Mouse (Mus musculus) cerebellum, adult 9-10 months (tissue): ENCODE measurements around the gene Rtraf.
A peak's percentile ranks its signal among the peaks of the same experiment; 100 is the strongest.

ENCODE experiments used
- DNase-seq: peaks from one replicate; pipeline ENCODE4 v3.0.0; 2022

Rtraf gene

DNA sequence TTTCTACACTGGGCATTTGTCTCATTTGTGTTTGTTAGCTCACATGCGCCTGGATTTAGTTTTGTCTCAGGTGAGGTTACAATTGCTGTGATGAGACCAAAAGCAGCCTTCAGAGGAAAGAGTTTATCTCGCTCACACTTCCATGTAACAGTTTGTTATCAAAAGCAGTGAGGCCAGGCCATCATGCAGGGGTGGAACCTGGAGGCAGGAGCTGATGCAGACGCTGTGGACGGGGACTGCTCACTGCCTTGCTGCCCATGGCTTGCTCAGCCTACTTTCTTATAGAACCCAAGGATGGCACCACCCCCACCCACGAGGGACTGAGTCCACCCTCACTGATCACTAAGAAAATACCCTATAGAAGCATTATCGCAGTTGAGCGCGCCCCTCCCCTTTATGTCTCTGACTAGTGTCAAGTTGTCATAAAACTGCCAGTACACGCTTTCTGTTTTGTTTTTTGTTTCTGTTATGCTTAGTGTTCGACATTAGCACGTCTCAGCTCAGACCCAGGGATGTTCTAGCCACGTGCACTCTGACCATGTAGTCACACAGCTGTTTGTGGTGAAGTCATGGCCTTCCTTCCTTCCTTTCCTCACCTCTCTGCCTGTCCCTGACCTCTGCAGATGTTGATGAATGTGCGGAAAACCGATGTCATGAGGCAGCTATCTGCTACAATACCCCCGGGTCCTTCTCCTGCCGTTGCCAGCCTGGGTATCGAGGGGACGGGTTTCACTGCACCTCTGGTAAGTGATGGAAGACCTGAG is 26.9 kb downstream of the Rtraf start:
- no peak for DNase-seq

DNA sequence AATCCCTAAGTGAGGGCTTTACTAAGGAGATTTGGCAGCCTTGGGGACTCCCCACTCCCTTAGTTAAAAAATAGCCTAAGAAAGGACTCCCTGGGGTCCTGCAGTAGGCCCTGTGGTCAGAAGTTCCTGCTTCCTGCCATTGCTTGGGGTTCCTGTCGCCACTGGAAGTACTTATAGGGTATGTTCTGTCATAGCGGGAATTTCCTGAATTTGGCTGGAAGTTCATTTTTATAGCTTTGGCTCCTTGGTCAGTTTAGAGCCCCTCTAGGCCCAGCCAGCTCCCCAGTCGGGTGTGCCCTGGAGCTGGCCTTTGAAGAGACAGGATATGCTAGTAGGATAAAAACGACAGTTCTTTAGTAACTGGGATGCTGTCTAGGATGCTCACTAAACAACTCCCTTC is 28.7 kb downstream of the Rtraf start:
- no peak for DNase-seq

DNA sequence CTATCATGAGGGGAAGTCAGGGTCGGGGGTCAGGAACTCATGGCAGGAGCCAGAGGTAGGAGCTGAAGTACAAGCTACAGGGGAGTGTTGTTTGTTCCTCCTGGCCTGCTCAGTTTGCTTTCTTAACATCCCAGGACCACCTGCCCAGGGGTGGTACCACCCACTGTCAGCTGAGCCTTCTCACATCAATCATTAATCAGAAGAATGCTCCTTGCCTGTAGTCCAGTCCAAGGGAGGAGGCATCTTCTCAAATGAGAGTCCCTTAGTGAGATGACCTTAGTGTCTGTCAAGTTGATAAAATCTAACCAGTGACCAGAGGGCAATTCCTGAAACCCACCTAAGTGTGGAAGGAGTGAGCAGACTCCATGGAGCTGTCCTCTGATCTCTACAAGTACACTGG is 35.2 kb downstream of the Rtraf start:
- no peak for DNase-seq

DNA sequence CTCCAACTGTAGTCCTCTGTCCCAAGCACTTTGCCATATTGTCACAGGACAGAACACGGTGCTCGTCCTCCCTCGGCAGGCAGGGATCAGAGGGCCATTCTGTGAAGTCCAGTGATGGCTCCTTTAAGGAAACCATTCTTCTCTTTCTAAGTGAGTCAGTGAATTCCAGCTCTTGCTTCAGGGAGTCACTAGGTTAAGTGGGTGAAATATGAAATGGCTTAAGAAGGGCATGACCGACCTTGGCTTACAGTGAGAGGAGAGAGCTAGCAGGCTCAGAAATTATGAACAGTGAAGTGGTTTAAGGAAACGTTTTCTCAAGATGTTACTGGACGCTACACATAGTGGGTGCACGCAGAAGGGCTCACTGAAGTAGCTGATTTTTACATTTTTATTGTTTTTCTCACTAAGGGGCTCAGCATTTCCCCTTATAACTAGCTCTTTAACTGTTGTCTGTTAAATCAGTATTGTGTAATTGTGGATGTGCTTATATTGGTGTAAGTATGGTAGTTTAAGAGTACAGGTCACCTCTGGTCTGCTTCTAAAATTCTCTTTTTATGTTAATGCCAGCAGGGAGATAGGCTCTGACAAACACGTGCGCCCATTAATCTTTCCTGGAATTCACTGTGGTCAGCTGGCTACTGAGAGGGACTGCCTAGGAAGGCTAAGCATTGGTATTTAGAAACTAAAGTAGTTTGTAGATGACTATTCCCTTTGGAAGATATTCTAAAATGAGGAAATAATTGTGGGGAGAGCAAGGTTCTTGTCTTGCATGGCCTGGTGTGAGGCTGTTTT is 37.6 kb downstream of the Rtraf start:
- DNase-seq: no peak

DNA sequence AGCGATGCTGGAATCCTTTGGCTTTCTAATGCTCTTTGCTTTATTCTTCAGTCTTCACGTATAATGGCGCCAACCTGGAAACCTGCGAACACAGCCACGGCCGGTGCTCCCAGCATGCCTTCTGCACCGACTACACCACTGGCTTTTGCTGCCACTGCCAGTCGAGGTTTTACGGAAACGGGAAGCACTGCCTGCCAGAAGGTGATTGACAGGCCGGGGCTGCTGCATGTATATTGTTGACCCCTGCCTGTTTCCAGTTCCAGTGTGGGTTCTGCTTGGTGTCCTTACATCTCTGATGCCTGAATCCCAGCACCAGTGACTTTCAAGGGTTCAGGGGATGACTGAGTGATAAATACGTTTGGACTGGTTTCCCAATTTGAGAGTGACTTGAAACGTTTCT is 45.7 kb downstream of the Rtraf start:
- DNase-seq: no peak

DNA sequence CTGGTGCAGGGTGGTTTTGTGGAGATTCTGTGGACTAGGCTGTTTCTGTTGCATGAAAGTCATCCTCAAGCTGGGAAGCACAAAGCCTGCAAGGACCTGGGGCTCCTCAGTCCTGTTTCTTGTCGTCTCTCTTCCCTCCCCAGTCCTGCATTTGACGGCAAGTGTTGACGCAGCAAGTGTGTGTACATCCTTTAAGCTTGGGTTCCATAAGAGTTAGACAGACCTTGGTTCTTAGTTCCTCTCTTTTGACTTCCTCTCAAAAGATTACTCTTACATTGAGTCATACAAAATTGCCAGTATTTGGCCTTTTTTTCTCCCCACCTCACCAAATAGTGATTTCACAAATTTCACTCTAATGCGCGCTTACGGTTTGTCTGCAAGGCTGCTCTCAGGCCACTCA is 46.3 kb downstream of the Rtraf start:
- DNase-seq: no peak

DNA sequence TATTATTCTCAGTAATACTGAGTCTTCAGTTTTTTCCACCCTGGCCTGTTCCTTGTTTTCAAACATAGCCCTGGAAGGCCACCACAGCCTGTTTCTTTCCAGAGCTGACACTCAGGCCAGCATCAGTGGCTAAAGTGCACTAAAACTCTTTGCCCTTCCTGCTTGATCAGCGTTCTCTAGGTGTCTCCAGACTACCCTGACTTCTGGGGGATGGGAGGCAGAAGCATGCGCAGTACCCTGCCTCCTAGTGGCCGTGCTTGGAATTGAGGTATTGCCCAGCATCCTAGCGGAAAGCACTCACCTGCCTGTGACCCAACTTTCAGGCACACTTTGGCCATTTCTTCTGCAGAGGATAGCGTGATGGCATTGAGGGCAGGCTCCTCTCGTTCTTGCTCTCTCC is 46.7 kb downstream of the Rtraf start:
- DNase-seq: peak; percentile 4

DNA sequence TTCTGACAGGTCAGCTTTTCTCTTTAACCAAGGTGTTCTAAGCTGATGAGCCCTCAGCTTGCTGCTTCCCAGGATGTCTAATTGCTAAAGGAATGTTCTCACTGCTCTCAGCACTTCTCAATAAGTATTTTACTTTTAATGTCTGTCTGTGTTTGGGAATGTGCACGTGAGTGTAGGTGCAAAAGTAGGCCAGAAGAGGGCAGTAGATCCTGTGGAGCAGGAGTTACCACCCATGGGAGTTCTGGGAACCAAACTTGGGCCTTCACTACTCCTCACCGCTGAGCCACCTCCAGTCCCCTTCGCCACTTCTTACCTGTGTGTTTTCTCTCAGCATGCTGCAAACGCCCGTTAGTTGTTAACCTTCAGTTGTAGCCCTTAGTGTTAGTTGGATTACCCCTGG is 47.4 kb downstream of the Rtraf start:
- DNase-seq: no peak

DNA sequence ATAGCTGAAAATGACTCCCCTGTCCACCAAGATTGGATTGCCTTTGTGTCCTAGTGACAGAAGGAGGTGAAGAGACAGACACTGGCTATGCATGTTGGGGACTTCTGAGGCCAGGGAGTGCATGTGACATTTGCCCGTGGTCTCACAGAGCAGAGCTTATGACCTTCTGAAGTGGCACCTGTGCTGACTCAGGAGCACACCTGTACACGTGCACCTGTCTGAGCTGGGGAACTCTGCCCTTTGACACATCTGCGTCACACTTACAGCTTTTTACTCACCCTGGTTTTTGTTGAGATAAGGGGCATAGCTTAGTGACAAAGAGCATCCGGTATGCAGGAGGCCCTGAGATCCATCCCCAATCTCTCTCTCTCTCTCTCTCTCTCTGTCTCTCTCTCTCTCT is 48.1 kb downstream of the Rtraf start:
- no peak for DNase-seq

DNA sequence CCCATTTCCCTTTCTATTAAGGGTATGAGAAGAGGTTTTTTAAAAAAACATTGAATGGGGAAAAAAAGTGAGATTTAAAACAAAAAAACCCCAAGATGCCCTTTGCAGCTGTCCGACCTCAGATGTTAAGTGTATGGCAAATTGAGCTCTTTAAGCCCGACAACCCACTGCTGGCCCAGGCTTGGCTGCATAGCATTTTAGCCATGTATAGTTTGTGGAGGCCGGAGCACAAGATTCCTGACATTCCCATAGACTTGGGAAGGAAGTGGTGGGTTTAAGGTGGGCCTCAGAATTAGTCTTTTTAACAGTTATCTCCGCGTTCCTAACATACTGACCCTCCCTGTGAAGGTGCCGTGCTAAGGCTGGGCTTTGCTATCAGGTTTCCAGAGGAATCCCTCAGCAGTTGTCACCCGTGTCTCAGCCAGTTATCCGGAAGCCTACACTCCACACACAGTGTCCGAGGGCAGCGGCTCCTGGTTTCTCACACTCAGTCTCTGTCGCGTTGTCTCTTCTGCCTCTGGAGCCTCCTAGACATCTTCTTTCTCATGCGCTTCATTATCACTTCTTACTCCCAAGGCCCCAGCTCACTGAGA is 49.5 kb downstream of the Rtraf start:
- no peak for DNase-seq

DNA sequence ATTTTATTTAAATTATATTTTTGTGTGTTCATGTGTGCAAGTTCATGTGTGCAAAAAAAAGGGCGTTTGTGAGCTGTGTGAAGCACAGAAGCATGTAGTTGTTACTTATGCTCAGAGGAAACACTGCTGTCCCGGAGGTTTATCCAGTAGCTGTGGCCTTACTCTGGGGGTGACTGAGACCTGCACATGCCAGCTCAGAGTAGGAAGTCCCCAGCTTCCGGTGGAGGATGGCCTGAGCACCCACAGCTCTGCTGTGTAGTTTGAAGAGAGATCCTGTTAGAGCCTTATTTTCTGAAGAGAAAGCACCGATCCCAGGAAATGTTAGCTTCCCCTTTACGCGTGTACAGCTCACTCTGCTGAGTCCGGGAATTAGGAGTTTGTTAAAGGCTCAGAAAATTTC is 52.5 kb downstream of the Rtraf start:
- DNase-seq: no peak

DNA sequence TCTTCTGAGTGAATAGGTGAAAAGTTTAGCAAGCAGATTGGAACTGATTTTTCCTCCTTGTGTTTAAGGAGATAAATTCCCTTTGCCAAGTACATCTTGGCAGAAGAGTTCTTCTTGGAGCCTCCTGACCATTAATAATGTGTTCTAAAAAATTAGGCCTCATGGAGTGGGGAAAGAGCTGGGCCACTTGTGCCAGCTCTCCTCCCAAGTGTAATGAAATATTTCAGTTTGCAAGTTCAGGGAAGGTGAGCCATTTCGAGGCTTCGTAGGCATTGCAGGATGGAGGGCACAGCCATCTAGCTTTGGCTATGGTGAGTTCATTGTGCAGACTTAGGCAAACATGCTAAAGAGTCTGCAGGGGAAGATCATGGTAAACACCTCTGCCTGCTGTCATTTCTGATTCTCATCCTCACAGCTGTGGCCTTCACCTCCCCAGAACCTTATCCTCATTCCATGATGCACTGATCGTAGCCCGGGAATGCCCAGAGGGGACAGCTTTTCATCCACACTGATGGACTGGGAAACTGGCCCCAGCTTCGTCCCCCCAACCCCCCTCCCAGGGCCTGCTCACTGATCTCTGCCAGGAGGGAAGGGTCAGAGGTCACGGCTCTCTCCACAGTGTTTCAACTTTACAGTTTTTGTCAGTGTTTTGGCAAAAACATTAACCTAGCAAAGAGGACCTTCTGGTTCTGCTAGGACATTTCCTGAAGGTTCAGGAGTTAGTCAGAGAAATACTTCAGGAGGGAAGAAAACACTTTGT is 54.0 kb downstream of the Rtraf start:
- DNase-seq: no peak

DNA sequence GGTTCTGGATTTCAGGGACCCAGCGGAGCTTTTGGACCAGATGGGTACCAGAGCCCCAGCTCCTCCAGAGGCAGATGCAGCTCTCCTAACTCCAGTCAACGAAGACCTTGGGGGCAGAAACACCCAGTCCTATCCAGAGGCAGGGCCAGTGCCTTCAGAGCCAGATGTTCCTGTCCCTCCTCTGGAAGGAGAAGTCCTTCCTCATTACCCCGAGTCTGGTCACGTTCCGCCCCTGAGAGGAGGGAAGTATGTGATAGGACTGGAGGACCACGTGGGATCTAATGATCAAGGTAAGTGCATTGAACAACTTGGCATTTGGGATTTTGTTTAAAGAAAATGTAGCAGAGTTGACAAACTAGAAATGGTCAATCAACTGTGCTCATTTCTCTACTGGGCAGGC is 55.0 kb downstream of the Rtraf start:
- no peak for DNase-seq

DNA sequence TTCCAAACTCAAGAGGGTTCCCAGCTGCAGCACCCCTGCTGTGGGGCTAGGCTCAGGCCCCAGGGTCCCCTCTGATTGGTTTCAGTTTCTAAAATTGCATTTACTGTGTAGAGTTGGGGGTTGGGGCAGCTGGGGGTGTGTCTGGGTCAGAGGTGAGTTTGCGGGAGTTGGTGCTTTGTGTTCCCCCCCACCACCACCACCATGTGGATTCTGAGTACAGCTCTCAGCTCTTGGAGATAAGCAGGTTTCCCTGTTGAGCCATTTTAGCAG is 57.3 kb downstream of the Rtraf start:
- DNase-seq: no peak

DNA sequence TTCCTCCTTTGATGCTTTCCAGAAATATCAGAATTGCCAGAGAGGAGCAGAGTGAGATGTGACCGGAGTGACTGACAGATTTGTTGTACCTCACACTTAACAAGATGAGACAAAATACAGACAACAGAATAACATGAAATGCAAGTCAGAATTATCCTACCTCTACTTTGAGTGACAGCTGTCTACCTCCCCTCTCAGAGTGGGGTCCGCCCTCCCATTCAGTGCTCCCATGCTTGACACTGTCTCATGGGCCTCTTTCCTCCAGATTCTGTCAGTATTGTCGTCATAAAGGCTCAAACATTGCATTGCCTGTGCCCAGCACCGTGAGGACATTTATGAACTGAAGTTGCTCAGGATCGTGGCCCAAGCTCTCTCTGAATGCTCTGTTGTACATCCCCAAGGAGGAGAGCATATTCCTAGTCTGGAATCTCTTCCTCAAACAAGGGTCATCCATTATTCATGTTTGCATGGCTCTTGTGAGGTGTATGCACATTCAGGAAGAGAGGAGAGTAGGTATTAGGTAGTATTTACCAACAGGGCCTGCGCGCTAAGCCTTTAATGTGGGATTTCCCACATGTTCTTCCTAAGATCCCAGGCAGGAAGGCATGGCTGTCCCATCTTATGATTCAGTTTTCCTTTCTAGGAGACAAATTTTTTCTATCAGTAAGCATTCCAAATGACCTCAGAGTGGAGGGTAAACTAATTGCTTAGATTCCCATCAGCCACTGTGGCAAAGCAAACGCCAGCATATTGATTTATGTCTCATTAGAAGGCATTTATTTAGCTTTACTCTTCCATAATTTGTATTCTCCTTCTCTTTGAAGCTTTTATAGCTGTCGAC is 57.9 kb downstream of the Rtraf start:
- no peak for DNase-seq

DNA sequence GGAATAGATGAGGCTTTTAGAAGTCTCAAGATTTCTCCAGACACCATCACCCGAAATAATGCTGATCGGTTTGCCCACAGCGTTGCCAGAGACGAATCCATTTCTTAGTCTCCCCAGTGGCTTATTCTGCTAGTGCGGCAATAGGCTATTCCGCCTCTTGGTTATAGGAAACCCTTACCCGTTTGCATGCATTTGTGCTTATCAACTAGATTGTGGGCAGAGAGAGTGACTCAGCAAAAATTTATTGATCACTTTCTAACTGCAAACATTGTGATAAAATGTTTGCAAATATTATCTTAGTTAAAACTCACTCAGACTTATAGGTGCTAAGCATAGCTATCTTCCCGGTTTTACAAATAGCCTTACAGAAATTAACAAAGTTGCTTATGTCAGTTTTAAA is 59.3 kb downstream of the Rtraf start:
- DNase-seq: no peak

DNA sequence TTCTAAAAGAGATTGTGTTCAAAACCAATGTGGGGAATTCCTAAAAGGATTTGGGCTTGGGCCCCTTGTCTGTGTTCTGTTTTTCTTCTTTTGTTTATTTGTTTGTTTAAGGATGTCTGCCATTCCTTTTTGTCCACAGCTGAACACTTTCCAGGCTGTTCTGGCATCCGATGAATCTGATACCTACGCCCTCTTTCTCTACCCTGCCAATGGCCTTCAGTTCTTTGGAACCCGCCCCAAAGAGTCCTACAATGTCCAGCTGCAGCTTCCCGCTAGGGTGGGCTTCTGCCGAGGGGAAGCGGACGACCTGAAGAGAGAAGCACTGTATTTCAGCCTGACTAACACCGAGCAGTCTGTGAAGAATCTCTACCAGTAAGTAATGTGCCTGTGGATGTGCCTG is 60.1 kb downstream of the Rtraf start:
- no peak for DNase-seq

DNA sequence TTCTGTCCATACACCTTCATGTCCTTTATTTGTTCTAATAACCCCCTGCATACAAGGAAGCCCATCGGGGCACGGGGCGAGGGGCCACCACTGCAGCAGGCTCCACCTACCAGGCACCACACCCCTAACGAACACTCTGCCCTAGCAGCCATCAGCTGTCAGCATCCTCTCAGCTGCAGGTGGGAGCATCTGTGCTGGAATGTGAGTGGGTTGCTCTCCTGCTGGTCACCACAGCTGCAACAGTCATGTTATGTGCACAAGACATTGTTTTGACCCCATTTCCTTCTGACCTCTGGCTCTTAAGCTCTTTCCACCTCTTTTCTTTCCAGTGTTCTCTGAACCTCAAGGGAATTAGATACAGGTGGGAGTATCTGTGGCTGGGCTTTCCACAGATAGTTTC is 61.6 kb downstream of the Rtraf start:
- no peak for DNase-seq
